Mouse (Mus musculus): ENCODE measurements around the gene Vamp2. TPM values are rescaled to one million over a fixed set of nuclear protein-coding genes. Genes with fewer than 3 reads are reported as not detected.

The Vamp2 gene
- polyA plus RNA-seq, 1 experiment = 58.3 TPM

GRCm38 (mm10) chr11:69101604-69102402, 13.5 kb downstream of the Vamp2 start:
- Histone ChIP-seq H3K27ac (ENCODE audit: insufficient read depth, low read length) (no peak overlapping the region), H3K4me1 (ENCODE audit: control insufficient read depth, insufficient read depth, low read length) (peaks cover 12% of the 10 kb centered on the region), H3K4me3 (ENCODE audit: insufficient read depth, low read length) (no peak overlapping the region)
- no peak for TF ChIP-seq CTCF (IDR thresholded peaks at IDR 0.05; ENCODE audit: borderline replicate concordance, insufficient read depth, low read length)
- TF ChIP-seq POLR2A (IDR thresholded peaks at IDR 0.05; ENCODE audit: low read depth, low read length) = no peak

- Histone ChIP-seq H3K4me1 (ENCODE audit: control insufficient read depth, insufficient read depth, low read length) (peaks cover 12% of the 10 kb centered on the region), H3K4me3 (ENCODE audit: insufficient read depth, low read length) (no peak overlapping the region), H3K27ac (ENCODE audit: insufficient read depth, low read length) (no peak overlapping the region)
- TF ChIP-seq POLR2A (IDR thresholded peaks at IDR 0.05; ENCODE audit: low read depth, low read length) (no peak), CTCF (IDR thresholded peaks at IDR 0.05; ENCODE audit: borderline replicate concordance, insufficient read depth, low read length) (no peak)
Measured at GRCm38 (mm10) chr11:69102403-69102725, 14.1 kb downstream of the Vamp2 start.

DNA sequence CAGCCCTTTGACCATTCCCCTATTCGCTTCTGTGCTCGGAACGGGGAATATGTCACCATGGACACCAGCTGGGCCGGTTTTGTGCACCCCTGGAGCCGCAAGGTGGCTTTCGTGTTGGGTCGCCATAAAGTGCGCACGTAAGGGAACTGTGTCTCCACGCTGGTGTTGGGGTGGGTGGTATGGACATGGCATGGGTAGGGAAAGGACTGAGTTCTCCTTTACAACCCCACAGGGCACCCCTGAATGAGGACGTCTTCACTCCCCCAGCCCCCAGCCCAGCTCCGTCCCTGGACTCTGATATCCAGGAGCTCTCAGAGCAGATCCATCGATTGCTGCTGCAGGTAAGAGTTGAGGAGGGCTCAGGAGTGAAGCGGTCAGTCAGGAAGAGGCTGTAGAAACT, 14.8 kb downstream of the Vamp2 start:
- Histone ChIP-seq H3K27ac (ENCODE audit: insufficient read depth, low read length) (no peak overlapping the region), H3K4me1 (ENCODE audit: control insufficient read depth, insufficient read depth, low read length) (peaks cover 8% of the 10 kb centered on the region), H3K4me3 (ENCODE audit: insufficient read depth, low read length) (no peak overlapping the region)
- no peak for TF ChIP-seq CTCF (IDR thresholded peaks at IDR 0.05; ENCODE audit: borderline replicate concordance, insufficient read depth, low read length)
- TF ChIP-seq POLR2A (IDR thresholded peaks at IDR 0.05; ENCODE audit: low read depth, low read length) = no peak

DNA sequence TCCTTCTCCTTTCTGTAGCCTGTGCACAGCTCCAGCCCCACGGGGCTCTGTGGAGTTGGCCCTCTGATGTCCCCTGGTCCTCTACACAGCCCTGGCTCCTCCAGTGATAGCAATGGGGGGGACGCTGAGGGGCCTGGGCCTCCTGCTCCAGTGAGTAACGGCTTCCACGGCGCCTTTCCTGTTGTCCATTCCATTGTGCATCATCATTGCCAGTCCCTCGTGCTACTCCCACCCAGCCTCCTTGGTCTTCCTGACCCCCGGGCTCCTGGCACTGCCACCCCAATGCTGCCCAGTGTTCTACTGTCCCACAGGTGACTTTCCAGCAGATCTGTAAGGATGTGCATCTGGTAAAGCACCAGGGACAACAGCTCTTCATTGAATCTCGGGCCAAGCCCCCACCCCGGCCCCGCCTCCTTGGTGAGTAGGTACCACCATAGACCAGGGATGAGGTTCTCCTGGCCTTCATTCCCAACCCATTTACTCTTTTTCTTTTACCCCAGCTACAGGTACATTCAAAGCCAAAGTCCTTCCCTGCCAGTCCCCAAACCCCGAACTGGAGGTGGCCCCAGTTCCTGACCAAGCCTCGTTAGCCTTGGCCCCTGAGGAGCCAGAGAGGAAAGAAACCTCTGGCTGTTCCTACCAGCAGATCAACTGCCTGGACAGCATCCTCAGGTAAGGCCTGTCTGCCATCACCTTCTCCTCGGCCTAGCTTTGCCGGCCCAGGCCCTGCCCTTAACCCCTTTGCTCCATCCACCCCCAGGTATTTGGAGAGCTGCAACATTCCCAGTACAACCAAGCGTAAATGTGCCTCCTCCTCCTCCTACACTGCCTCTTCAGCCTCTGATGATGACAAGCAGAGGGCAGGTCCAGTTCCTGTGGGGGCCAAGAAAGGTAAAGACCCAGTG, 15.5 kb downstream of the Vamp2 start:
- Histone ChIP-seq H3K27ac (ENCODE audit: insufficient read depth, low read length) (no peak overlapping the region), H3K4me3 (ENCODE audit: insufficient read depth, low read length) (no peak overlapping the region), H3K4me1 (ENCODE audit: control insufficient read depth, insufficient read depth, low read length) (peaks cover 4% of the 10 kb centered on the region)
- TF ChIP-seq CTCF (IDR thresholded peaks at IDR 0.05; ENCODE audit: borderline replicate concordance, insufficient read depth, low read length) = no peak
- TF ChIP-seq POLR2A (IDR thresholded peaks at IDR 0.05; ENCODE audit: low read depth, low read length) = no peak

DNA sequence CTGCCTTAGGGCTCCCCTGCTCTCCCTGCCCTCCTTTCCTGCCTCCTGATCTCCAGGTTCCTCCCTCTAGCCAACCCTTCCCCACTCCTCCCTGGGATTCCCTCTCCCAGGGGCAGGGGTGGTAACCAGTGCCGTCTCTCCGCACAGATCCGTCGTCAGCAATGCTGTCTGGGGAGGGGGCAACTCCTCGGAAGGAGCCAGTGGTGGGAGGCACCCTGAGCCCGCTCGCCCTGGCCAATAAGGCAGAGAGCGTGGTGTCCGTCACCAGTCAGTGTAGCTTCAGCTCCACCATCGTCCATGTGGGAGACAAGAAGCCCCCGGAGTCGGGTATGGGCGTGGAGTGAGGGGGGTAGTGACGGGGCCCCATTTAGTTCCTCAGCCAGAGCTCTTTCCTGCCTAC, 16.2 kb downstream of the Vamp2 start:
- TF ChIP-seq POLR2A (IDR thresholded peaks at IDR 0.05; ENCODE audit: low read depth, low read length) (no peak), CTCF (IDR thresholded peaks at IDR 0.05; ENCODE audit: borderline replicate concordance, insufficient read depth, low read length) (no peak)
- no peak overlapping the region for H3K4me3 ChIP-seq (ENCODE audit: insufficient read depth, low read length)
- H3K27ac ChIP-seq (ENCODE audit: insufficient read depth, low read length) = no peak overlapping the region
- peaks cover 4% of the 10 kb centered on the region for H3K4me1 ChIP-seq (ENCODE audit: control insufficient read depth, insufficient read depth, low read length)

- H3K27ac ChIP-seq (ENCODE audit: insufficient read depth, low read length) = no peak overlapping the region
- TF ChIP-seq CTCF (IDR thresholded peaks at IDR 0.05; ENCODE audit: borderline replicate concordance, insufficient read depth, low read length) (no peak), POLR2A (IDR thresholded peaks at IDR 0.05; ENCODE audit: low read depth, low read length) (no peak)
- H3K4me1 ChIP-seq (ENCODE audit: control insufficient read depth, insufficient read depth, low read length) = peaks cover 4% of the 10 kb centered on the region
- H3K4me3 ChIP-seq (ENCODE audit: insufficient read depth, low read length) = no peak overlapping the region
Measured at GRCm38 (mm10) chr11:69105227-69105626, 16.9 kb downstream of the Vamp2 start.

- Histone ChIP-seq H3K4me1 (ENCODE audit: control insufficient read depth, insufficient read depth, low read length) (peaks cover 1% of the 10 kb centered on the region), H3K4me3 (ENCODE audit: insufficient read depth, low read length) (no peak overlapping the region), H3K27ac (ENCODE audit: insufficient read depth, low read length) (no peak overlapping the region)
- no peak for TF ChIP-seq CTCF (IDR thresholded peaks at IDR 0.05; ENCODE audit: borderline replicate concordance, insufficient read depth, low read length)
- no peak for TF ChIP-seq POLR2A (IDR thresholded peaks at IDR 0.05; ENCODE audit: low read depth, low read length)
Measured at GRCm38 (mm10) chr11:69105796-69106195, 17.5 kb downstream of the Vamp2 start.

- H3K4me3 ChIP-seq (ENCODE audit: insufficient read depth, low read length) = no peak overlapping the region
- TF ChIP-seq POLR2A (IDR thresholded peaks at IDR 0.05; ENCODE audit: low read depth, low read length) = no peak
- TF ChIP-seq CTCF (IDR thresholded peaks at IDR 0.05; ENCODE audit: borderline replicate concordance, insufficient read depth, low read length) = no peak
- H3K27ac ChIP-seq (ENCODE audit: insufficient read depth, low read length) = no peak overlapping the region
- H3K4me1 ChIP-seq (ENCODE audit: control insufficient read depth, insufficient read depth, low read length) = peaks cover under 1% of the 10 kb centered on the region; the same call in 1 of the 2 replicates
Measured at GRCm38 (mm10) chr11:69106299-69106698, 18.0 kb downstream of the Vamp2 start.

- H3K27ac ChIP-seq (ENCODE audit: insufficient read depth, low read length) = no peak overlapping the region
- peaks cover 4% of the 10 kb centered on the region; the same call in 1 of the 2 replicates for H3K4me1 ChIP-seq (ENCODE audit: control insufficient read depth, insufficient read depth, low read length)
- H3K4me3 ChIP-seq (ENCODE audit: insufficient read depth, low read length) = no peak overlapping the region
- TF ChIP-seq POLR2A (IDR thresholded peaks at IDR 0.05; ENCODE audit: low read depth, low read length) = no peak
- TF ChIP-seq CTCF (IDR thresholded peaks at IDR 0.05; ENCODE audit: borderline replicate concordance, insufficient read depth, low read length) = no peak
Measured at GRCm38 (mm10) chr11:69106842-69107241, 18.6 kb downstream of the Vamp2 start.

DNA sequence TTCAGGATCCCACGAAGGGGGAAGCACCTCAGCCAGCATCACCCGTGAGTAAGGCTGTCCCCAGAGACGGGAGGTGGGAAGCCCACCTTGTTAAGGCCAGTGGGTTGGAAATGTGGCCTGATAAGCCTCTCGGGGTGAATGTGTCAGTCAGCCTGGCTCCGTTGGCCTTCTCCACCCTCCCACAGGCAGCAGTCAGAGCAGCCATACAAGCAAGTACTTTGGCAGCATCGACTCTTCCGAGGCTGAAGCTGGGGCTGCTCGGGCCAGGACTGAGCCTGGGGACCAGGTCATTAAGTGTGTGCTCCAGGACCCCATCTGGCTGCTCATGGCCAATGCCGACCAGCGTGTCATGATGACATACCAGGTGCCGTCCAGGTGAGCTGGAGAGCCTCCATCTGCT, 19.4 kb downstream of the Vamp2 start:
- TF ChIP-seq POLR2A (IDR thresholded peaks at IDR 0.05; ENCODE audit: low read depth, low read length) (no peak), CTCF (IDR thresholded peaks at IDR 0.05; ENCODE audit: borderline replicate concordance, insufficient read depth, low read length) (no peak)
- Histone ChIP-seq H3K4me3 (ENCODE audit: insufficient read depth, low read length) (no peak overlapping the region), H3K27ac (ENCODE audit: insufficient read depth, low read length) (no peak overlapping the region), H3K4me1 (ENCODE audit: control insufficient read depth, insufficient read depth, low read length) (0 out of 2 replicates have a peak, but pooled peaks cover 4% of the 10 kb centered on the region)

Measured in embryonic fibroblast, embryonic 13.5 days (primary cell).